21 mouse cellular contexts compared by ENCODE assay signal in genomic region chr16:90687687-90688263, GRCm38 (mm10). TPM values are rescaled to one million over a fixed set of nuclear protein-coding genes. Genes with fewer than 3 reads are reported as not detected.
DNase-seq lines count a peak whose midpoint lies in the region; ATAC-seq and TF ChIP-seq lines count a peak whose summit lies in the region.
"Had no signal": no experiment of that assay in that cellular context is flagged by ENCODE, and none has a peak within 500 bp of the region (broad histone marks: within the 10 kb centered on the region; RNA-seq: fewer than 3 reads in every experiment).

No protein-coding gene starts in this region.

- no peak for DNase-seq in frontal cortex, postnatal 36 days (ENCODE audit: low spot score in 2 of 2)
- DNase-seq in kidney, postnatal 0 days (ENCODE audit: low spot score) = peak; percentile 57
- no peak for DNase-seq in kidney, postnatal 14 days
- no peak for DNase-seq in stomach, postnatal 0 days (ENCODE audit: low spot score)
- no peak for DNase-seq in ovary, postnatal 14 days (ENCODE audit: low spot score)
- DNase-seq: cerebellum, adult 11 months; cerebellum, postnatal 10 days; gastrocnemius, postnatal 25 days; kidney, postnatal 10 days; right cerebral cortex, postnatal 4 days; thymus, postnatal 25 days had no signal

- H3K4me1 ChIP-seq in kidney, postnatal 0 days (replicated peaks; ENCODE audit: insufficient read depth, low read length) = no peaks in the 10 kb centered on the region
- H3K4me1 ChIP-seq in lung, embryonic 15.5 days = peaks cover 19% of the 10 kb centered on the region
- no peaks in the 10 kb centered on the region for H3K4me1 ChIP-seq in stomach, postnatal 0 days (replicated peaks; ENCODE audit: control insufficient read depth, insufficient read depth)
- H3K4me1 ChIP-seq: heart, embryonic 15.5 days; limb, embryonic 12.5 days; liver, embryonic 12.5 days had no signal

- no peak overlapping the region for H3K27ac ChIP-seq in kidney, postnatal 0 days
- H3K27ac ChIP-seq in lung, embryonic 15.5 days = peak overlapping the region; percentile 32
- no peak overlapping the region for H3K27ac ChIP-seq in stomach, postnatal 0 days (replicated peaks)
- H3K27ac ChIP-seq: embryonic facial prominence, embryonic 13.5 days; heart, embryonic 15.5 days; hindbrain, postnatal 0 days; limb, embryonic 12.5 days; liver, embryonic 12.5 days; macrophage; midbrain, embryonic 10.5 days had no signal

- H3K4me2 ChIP-seq in kidney, postnatal 0 days (ENCODE audit: low read length) = no peak overlapping the region
- no peak overlapping the region for H3K4me2 ChIP-seq in lung, embryonic 15.5 days
- no peak overlapping the region for H3K4me2 ChIP-seq in stomach, postnatal 0 days (replicated peaks; ENCODE audit: low read depth)
- H3K4me2 ChIP-seq: embryonic facial prominence, embryonic 13.5 days; heart, embryonic 15.5 days; limb, embryonic 12.5 days; liver, embryonic 12.5 days had no signal

- peak; percentile 46; the same call in 1 of the 2 replicates for ATAC-seq in frontal cortex, adult (ENCODE audit: low TSS enrichment)
- ATAC-seq in kidney, postnatal 0 days (replicated peaks; ENCODE audit: low FRiP score, low read depth) = no peak
- ATAC-seq in lung, embryonic 15.5 days (ENCODE audit: borderline replicate concordance, extremely low read depth, low FRiP score, low TSS enrichment) = peak; percentile 48
- 0 out of 2 replicates have a peak, but pooled peaks have one; percentile 24 for ATAC-seq in stomach, postnatal 0 days (ENCODE audit: low FRiP score, low TSS enrichment)
- ATAC-seq: forebrain, embryonic 14.5 days; hindbrain, postnatal 0 days; liver, embryonic 12.5 days had no signal

- TF ChIP-seq EP300 in stomach, postnatal 0 days (optimal IDR thresholded peaks at IDR 0.05) = no peak

- H3K36me3 ChIP-seq in kidney, postnatal 0 days (ENCODE audit: insufficient read depth, low read length) = no peaks in the 10 kb centered on the region
- H3K36me3 ChIP-seq in lung, embryonic 15.5 days = no peaks in the 10 kb centered on the region
- no peaks in the 10 kb centered on the region for H3K36me3 ChIP-seq in stomach, postnatal 0 days (ENCODE audit: control insufficient read depth, insufficient read depth, low read length)
- H3K36me3 ChIP-seq: embryonic facial prominence, embryonic 13.5 days; heart, embryonic 15.5 days; limb, embryonic 12.5 days; liver, embryonic 12.5 days; midbrain, embryonic 10.5 days had no signal

- TF ChIP-seq CTCF in kidney, postnatal 0 days (IDR thresholded peaks at IDR 0.05; ENCODE audit: low read depth) = no peak
- no peak for TF ChIP-seq CTCF in stomach, postnatal 0 days (IDR thresholded peaks at IDR 0.05; ENCODE audit: low read depth)

- no peaks in the 10 kb centered on the region for H3K9me3 ChIP-seq in kidney, postnatal 0 days (replicated peaks; ENCODE audit: low read length)
- no peaks in the 10 kb centered on the region for H3K9me3 ChIP-seq in lung, embryonic 15.5 days
- H3K9me3 ChIP-seq in stomach, postnatal 0 days (ENCODE audit: control insufficient read depth, low read length) = no peaks in the 10 kb centered on the region
- H3K9me3 ChIP-seq: embryonic facial prominence, embryonic 13.5 days; heart, embryonic 15.5 days; limb, embryonic 12.5 days; liver, embryonic 12.5 days; midbrain, embryonic 10.5 days had no signal

- H3K27me3 ChIP-seq in kidney, postnatal 0 days (ENCODE audit: insufficient read depth, low read length) = no peaks in the 10 kb centered on the region
- H3K27me3 ChIP-seq in lung, embryonic 15.5 days = no peaks in the 10 kb centered on the region
- no peaks in the 10 kb centered on the region for H3K27me3 ChIP-seq in stomach, postnatal 0 days (ENCODE audit: control insufficient read depth, insufficient read depth, low read length)
- H3K27me3 ChIP-seq: embryonic facial prominence, embryonic 13.5 days; heart, embryonic 15.5 days; limb, embryonic 12.5 days; liver, embryonic 12.5 days had no signal

- 58% methylated on average over 12 of the region's 12 CpGs for WGBS in kidney, postnatal 0 days
- WGBS in lung, embryonic 15.5 days = 50% methylated on average over 12 of the region's 12 CpGs
- WGBS in stomach, postnatal 0 days = 59% methylated on average over 12 of the region's 12 CpGs

- no peak overlapping the region for H3K9ac ChIP-seq in kidney, postnatal 0 days (ENCODE audit: low read depth, low read length)
- no peak overlapping the region for H3K9ac ChIP-seq in lung, embryonic 15.5 days
- no peak overlapping the region for H3K9ac ChIP-seq in stomach, postnatal 0 days (ENCODE audit: low read length)
- H3K9ac ChIP-seq: embryonic facial prominence, embryonic 13.5 days; heart, embryonic 15.5 days; limb, embryonic 12.5 days; liver, embryonic 12.5 days had no signal

- H3K4me3 ChIP-seq in kidney, postnatal 0 days (replicated peaks; ENCODE audit: low read depth, low read length) = no peak overlapping the region
- H3K4me3 ChIP-seq in lung, embryonic 15.5 days = no peak overlapping the region
- no peak overlapping the region for H3K4me3 ChIP-seq in stomach, postnatal 0 days (ENCODE audit: low read depth, low read length)
- H3K4me3 ChIP-seq: embryonic facial prominence, embryonic 13.5 days; heart, embryonic 15.5 days; limb, embryonic 12.5 days; liver, embryonic 12.5 days; midbrain, embryonic 10.5 days had no signal

RNA-seq across cellular contexts. Expression of gene Mis18a, which starts 39.4 kb away (rescaled TPM):
- 41.4 and 44.5 TPM in 2 replicates for polyA plus RNA-seq in kidney, postnatal 0 days (2015; fragmentation: Nextera tagmentation; extraction: Ambion mirVana)
- polyA plus RNA-seq in lung, embryonic 15.5 days (2015; fragmentation: Nextera tagmentation; extraction: Ambion mirVana) = 86.4 and 87.3 TPM in 2 replicates
- polyA plus RNA-seq in stomach, postnatal 0 days (2015; fragmentation: Nextera tagmentation; extraction: Ambion mirVana) = 26.3 and 27.2 TPM in 2 replicates

RNA-seq across cellular contexts. Expression of gene Mrap, which starts 50.2 kb away (rescaled TPM):
- polyA plus RNA-seq in kidney, postnatal 0 days (2015; fragmentation: Nextera tagmentation; extraction: Ambion mirVana) = 0.14 TPM in 1 of 2 replicates, not detected in the other
- polyA plus RNA-seq in lung, embryonic 15.5 days (2015; fragmentation: Nextera tagmentation; extraction: Ambion mirVana) = 2.1 and 2.2 TPM in 2 replicates
- polyA plus RNA-seq in stomach, postnatal 0 days (2015; fragmentation: Nextera tagmentation; extraction: Ambion mirVana) = 0.16 TPM in 1 of 2 replicates, not detected in the other
- polyA plus RNA-seq: embryonic facial prominence, embryonic 13.5 days; limb, embryonic 12.5 days had no signal
